Mouse (Mus musculus) cortical plate, adult 2 months (tissue): ENCODE data around the gene Rrp12.

Source experiments
- CTCF ChIP-seq: fragments of 200-500 bp; IDR thresholded peaks from 2 replicates; pipeline ENCODE4 v1.5.1; 2011; ENCODE audit warnings: mild to moderate bottlenecking, control low read depth, low read length; ENCODE audit not compliant: insufficient read depth; ENCODE audit errors: extremely low read depth
- POLR2A ChIP-seq: fragments of 200-500 bp; IDR thresholded peaks from 2 replicates; pipeline ENCODE4 v1.6.1; 2011; ENCODE audit warnings: mild to moderate bottlenecking, low read length, control low read depth; ENCODE audit not compliant: insufficient read depth; ENCODE audit errors: extremely low read depth

GRCm38 (mm10) chr19:41852423-41852822, 43.5 kb downstream of the Rrp12 start:
- TF ChIP-seq CTCF (no peak), POLR2A (no peak)
